Mouse (Mus musculus) induced T-regulatory cell, adult 2 months (primary cell): Measurements from ENCODE around the gene Ltb4r1.
A peak's percentile ranks its signal among the peaks of the same experiment; 100 is the strongest.

Source experiments
- DNase-seq: peaks from one replicate; pipeline ENCODE4 v3.0.0-alpha.2; 2012; ENCODE audit warnings: low read depth

The Ltb4r1 gene

DNA sequence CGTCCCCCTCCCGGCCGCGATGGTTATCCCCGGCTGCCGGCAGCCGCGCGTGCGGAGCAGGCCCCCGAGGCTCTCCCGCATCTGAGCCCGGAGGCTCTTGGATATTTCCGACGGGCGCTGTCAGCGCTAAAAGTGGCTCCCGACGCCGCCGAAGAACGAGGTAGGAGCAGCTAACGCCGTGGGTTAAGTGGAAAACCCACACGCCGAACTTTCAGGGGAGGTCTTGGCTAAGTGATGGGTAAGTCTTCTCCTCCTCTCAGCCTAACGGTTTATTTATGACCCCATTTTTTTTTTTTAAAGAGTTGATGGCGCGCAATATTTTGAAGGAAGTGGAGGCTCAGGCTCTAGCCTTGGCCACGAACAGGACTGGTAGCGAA lies 19.9 kb upstream of the Ltb4r1 start:
- DNase-seq, result no peak

DNA sequence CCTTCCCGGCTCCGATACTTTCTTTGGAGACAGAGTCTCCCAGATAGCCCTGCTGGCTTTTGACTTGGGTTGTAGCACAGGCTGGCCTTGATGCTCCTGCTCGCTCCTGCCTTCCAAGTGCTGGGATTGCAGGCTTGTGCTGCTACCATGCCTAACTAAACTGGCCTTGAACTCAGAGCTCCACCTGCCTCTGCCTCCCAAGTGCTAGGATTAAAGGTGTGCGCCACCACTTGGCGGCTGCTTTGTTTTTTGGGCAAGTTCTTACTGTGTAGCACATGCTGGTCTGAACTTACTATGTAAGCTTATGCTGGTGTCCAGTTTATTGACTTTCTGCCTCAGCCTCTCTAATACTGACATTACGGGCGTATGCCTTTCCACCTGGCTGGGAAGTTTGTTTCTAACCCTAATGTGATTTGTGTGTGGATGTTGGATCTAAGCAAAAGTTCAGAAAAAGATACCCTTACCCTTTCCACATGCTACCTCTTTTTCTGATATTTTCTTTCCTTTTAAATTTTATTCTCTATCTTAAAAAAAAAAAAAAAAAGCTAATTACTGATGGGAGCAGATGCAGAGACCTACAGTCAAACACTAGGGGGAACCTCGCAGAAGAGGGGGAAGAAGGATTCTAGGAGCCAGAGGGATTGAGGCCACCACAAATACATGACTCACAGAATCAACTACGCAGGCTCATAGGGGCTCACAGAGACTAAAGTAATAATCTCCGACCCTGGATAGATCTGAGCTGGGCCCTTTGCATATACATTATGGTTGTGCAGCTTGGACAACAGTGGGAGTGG lies 18.5 kb upstream of the Ltb4r1 start:
- DNase-seq, result peak; percentile 22

DNA sequence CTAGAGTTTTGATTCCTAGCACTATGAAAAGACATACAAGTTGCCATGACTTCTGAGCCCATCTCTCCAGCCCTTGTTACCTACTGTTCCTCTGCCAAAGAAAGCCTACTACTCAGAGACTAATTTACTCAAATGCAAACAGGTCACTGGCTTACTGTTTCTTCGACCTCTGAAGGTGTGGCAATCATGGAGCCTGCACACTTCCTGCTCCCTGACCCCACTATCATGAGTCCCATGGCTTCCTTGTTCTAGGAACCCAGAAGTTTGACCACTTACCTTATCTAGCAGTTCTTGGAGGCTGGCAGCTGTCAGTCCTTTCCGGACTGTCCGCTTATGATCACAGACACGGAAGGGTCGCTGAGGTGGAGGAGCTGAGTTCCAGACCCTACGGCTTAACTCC lies 8.2 kb upstream of the Ltb4r1 start:
- no peak for DNase-seq

DNA sequence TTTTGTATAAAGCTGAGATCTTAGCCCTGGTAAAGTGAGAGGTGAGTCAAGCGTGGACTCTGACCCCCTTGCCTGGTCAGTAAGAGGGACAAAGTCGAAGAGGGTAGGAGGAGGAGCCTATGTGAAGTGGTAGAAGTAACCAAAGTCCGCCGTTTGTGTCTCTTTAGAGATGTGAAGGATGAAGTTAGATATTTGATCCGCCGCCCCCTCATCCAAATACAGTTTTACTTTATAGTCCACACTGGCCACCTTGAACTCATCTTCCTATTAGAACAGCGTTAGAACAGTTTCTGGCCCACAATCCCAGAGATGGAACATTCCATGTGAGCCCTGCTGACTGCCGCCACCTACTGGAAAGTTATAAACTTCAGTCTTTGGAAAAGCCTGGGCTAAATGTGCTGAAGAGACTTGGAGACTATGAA lies 7.4 kb upstream of the Ltb4r1 start, which contains the start of gene Cideb:
Gene Cideb (minus strand): TSS at position 96 of the 422 bp plus-strand sequence.
- peak; percentile 66 for DNase-seq

DNA sequence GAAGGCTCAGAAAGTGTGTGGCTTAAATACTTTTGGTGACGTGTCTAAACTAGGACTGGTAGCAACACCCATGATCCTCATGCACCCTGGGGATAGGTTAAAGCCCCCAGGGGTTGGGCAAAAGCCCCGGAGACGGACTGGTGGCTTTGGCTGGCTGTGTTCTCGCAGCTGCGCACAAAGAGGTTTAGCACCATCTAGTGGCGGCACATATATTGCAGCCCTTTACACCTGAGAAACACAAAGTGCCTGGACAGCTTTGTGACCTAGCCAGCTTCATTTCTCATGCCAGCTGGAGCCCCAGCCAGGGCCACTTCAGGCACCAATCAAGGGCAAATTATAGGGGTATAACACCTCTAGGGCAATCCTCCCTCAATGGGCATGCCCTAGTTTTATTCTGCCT lies 5.6 kb upstream of the Ltb4r1 start:
- peak; percentile 92 for DNase-seq

DNA sequence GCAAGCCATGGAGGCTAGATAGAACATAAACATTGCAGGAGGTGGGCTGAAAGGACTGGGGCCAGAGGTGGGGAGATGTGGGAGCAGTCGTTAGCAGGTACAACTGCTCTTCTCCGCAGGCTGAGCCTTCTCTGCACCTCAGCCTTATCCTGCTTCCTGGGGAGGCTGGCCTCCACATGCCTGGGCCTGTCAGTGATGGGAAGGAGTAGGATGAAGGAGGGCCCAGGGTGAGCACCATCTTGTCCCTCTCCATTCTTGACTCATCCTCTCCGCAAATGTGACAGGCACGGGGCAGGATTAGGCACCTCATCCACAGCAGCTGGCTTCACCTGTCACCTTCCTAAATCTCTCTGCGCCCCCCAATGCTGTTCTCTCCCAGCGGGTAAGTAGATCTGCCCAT lies 4.6 kb upstream of the Ltb4r1 start, which contains the start of gene Ltb4r2:
Gene Ltb4r2 (plus strand): TSS at position 266 of the 400 bp plus-strand sequence.
- no peak for DNase-seq

DNA sequence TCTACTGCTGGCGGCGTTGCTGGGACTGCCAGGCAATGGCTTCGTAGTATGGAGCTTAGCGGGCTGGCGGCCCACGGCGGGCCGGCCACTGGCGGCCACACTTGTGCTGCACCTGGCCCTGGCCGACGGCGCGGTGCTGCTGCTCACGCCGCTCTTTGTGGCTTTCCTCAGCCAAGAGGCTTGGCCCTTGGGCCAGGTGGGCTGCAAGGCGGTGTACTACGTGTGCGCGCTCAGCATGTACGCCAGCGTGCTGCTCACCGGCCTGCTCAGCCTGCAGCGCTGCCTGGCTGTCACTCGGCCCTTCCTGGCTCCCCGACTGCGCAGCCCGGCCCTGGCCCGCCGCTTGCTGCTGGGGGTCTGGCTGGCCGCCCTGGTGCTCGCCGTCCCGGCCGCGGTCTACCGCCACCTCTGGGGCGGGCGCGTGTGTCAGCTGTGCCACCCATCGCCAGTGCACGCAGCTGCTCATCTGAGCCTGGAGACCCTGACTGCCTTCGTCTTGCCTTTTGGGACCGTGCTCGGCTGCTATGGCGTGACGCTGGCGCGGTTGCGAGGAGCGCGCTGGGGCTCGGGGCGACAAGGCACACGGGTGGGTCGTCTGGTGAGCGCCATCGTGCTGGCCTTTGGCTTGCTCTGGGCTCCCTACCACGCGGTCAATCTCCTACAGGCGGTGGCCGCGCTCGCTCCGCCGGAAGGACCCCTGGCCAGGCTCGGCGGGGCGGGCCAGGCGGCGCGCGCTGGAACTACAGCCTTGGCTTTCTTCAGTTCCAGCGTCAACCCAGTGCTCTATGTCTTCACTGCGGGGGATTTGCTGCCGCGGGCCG lies 3.6 kb upstream of the Ltb4r1 start:
- peak; percentile 51 for DNase-seq

DNA sequence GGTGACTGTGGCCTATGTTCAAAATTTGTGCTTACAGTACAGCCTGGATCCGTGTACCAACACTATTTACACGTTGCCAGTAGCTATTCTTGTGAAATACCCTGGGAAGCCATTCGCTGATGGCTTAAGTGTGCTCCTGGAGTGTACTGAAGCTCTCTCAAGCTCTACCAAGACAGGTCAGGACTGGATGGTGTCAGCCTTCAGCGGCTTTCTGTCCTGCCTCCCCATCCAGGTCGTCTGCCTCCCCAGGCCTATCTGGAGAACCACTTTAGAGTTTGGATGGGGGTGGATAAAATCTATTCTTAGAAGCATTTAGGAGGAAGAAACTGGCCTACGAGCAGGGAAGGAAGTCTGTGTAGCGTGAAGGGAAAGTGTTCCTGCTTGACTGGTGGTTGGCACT lies 2.6 kb upstream of the Ltb4r1 start:
- no peak for DNase-seq

DNA sequence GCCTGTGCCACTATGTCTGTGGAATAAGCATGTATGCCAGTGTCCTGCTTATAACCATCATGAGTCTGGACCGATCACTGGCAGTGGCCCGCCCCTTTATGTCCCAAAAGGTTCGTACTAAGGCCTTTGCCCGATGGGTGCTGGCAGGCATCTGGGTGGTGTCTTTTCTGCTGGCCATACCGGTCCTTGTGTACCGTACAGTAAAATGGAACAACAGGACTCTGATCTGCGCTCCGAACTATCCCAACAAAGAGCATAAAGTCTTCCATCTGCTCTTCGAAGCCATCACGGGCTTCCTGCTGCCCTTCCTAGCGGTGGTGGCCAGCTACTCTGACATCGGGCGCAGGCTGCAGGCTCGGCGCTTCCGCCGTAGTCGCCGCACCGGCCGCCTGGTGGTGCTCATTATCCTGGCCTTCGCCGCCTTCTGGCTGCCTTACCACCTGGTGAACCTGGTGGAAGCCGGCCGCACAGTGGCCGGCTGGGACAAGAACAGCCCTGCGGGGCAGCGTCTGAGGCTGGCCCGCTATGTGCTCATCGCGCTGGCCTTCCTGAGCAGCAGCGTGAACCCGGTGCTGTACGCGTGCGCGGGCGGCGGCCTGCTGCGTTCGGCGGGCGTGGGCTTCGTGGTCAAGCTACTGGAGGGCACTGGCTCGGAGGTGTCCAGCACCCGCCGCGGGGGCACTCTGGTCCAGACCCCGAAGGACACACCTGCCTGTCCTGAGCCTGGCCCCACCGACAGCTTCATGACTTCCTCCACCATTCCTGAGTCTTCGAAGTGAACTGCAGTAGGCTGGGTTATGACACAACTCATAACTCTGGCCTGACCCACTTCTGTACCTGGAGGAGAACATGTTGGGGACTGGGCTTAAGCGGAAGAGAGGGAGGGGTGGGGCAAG lies 2.0 kb downstream of the Ltb4r1 start:
- DNase-seq, result peak; percentile 63

DNA sequence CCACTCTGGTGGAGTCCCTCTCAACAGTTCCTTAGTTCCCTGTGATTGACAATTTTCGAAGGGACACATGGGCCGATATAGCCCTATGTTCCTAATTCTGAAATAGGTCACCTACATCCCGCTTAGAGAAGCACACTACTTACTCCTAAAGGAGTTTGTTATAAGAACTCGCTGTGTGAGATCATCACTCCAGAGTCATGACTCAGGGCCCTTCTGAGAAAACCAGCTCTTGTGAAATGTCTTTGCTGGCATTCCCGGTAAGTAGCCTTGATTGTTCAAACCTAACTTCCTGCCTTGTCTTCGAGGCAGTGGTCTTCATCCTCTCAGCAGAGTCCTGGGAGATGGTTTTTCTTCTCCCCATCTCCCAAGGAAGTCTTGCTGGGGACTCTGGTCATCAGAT lies 2.8 kb downstream of the Ltb4r1 start:
- DNase-seq, result no peak

DNA sequence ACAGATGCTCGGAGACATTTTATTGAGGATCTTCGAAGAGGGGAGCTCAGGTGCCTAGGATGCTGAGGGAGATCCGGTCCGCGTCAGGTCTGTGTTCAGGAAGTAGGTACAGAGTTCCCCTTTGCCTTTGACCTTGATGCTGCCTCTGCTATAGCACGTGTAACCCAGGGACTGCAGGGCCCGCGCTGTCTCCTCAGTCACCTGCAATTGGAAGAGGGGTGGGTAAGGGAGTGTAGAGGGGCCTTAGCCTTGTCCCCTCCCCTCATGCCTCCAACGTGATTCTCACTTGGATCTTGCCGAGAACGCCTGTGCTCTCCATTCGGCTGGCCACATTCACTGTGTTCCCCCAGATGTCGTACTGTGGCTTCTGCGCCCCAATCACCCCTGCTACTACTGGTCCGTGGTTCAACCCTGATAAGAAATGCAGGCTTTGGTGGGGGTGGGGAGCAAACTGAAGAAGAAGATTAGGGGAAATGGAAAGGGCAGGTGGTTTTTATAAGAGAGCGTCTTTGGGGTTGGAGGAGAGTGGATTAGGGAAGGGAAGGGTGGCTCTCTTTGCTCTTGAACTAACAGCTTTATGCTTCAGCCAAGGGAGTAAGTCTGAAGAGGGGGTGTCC lies 3.4 kb downstream of the Ltb4r1 start:
- DNase-seq, result peak; percentile 12

DNA sequence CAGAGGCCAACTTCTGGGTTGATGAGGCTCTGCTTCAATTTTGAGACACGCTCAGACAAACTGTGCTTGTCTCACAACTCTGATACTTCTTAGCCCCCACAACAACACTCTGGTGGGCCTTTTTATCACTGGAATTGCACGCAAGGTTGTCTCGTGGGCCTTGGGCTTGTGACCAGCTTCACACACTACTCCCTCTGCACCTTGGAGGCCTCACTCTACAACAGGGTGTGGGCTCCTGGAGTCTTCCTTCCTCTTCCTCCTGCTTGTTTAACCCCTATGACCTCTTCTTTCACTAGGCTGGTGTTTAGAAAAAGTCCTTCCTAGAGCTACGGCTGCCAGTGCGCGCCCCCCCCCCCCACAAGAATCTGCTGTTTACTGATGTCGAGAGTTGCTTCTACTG lies 10.9 kb downstream of the Ltb4r1 start:
- no peak for DNase-seq

DNA sequence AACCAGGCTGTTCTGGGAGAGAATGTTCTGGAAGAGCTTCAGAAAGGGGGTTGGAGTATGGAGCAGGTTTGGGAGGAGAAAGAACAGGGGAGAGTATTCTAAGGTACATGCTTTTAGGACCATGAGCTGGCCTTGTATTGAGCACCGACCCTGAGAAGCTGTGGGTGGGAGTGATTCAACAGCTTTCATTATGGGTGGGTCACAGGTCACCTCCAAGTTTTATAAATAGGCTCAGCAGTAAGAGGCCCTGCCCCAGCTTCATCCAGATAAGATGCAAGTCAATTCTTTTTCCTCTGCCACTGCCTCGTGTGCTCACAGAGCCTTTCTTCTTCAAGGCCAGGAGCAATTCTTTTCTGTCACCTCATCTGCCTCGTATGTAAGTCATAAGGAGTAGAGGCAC lies 11.4 kb downstream of the Ltb4r1 start:
- DNase-seq, result no peak

DNA sequence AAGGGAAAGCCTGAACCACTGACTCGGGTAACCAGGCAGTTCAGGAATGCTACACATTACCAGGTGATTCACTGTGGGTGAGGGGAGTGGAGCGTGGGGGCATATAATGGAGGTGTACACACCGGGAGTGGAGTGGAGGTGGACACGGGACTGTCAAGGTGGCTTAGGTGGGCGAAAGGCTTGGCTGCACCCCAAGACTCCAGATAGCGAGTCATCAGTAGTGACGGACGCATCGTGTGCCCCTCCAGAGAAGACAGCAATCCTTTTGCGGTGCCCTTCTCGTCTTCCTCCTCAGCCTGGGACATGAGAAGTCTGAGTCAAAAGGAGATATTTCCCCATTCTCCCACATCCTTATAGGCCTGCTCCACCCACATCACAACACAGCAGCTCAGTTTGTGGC lies 12.0 kb downstream of the Ltb4r1 start:
- DNase-seq, result no peak

DNA sequence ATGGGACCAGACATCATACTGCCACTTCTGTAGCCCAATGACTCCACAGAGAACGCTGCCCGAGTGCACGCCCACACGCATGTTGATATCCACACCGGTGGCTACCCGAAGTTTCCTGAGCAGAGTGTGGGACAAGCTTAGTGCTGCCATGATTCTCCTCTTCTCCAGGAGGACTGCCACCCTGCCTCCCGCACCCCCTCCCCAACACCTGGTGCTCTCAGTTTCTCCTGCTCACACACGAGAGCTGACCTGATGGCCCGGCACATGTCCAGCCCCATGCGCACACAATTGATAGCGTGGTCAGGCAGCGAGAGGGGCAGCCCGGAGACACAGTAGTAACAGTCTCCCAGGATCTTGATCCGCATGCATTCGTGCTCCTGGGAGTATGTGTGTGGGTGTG lies 12.9 kb downstream of the Ltb4r1 start:
- DNase-seq, result no peak

DNA sequence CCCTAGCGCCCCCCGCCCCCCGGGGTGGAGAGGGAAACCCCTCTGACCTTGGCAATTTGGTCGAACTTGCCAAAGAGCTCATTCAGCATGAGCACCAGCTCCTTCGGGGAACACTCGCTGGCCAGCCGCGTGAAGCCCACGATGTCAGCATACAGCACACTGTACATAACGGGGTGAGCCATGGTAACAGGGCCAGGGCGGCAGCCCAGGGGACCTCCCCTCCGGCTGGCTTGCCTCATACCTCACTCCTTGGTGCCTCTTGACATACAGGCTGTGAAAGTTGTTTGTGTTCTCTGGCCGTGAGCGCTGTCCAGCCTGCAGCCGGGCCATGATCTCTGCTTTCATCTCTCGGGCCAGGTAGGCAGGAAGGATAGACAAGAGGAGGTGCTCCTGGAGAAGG lies 13.9 kb downstream of the Ltb4r1 start:
- DNase-seq, result no peak

DNA sequence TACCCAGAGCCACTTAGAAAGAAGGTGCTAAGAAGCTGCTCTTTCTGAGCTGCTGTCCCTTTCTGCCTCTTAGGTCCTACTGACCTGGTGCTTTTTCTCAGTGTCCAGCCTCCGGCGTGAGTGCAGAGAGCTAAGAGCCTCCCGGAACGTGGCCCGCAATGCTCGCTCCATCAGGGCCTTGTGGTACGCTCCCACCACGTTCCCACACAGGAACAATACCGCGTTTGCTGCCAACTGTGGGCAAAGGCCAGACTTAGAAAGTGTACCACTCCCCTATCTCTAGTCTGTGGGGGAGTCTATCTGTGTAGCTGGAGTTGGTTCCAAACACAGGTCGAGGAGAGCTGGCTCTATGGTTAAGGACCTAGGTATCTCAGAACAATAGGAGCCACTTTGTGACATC lies 15.0 kb downstream of the Ltb4r1 start:
- no peak for DNase-seq

DNA sequence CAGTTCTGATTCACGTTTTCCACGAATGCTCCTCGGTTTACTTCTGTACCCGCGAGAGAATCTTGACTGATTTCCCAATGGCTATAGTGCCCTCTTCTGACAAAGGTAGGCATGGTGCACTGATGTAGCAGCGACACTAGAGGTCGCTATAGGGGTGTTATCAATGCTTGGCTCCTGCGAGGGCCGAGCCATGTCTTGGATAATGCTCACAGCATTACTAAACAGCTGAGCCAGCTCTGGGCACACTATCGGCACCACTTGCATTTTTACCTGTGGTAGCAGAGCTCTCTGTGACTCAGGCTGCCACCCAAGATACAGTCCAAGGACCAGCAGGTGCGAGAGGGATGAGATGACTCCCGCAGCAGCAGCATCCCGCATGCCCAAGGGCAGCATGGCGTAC lies 15.5 kb downstream of the Ltb4r1 start:
- DNase-seq, result peak; percentile 82

DNA sequence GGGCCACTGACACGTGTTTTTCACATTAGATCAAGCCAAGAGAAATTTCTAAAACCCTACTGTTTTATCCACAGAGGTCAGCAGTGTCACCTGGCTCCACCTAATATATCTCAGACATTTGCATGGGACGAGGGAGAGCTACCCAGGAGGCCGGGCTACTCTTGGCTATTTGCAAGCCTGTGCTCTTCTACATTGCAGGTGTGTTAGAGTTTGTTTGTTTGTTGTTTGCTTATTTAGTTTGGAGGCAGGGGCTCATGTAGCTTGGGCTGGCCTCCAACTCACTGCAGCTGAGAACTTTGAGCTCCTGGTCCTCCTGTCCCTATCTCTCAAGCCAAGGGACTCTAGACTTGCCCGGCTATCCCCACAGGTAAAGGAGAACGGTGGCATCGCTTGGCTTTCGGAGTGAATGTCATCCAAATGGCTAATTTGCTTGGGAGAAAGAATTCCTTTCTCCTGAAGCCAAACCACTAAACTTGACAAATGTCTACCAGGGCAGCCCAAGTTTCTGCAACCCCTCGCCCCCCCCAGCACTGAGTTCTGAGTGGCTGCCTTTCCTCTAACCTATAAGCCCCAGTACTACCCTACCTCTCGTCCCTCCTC lies 16.7 kb downstream of the Ltb4r1 start:
- DNase-seq, result no peak

DNA sequence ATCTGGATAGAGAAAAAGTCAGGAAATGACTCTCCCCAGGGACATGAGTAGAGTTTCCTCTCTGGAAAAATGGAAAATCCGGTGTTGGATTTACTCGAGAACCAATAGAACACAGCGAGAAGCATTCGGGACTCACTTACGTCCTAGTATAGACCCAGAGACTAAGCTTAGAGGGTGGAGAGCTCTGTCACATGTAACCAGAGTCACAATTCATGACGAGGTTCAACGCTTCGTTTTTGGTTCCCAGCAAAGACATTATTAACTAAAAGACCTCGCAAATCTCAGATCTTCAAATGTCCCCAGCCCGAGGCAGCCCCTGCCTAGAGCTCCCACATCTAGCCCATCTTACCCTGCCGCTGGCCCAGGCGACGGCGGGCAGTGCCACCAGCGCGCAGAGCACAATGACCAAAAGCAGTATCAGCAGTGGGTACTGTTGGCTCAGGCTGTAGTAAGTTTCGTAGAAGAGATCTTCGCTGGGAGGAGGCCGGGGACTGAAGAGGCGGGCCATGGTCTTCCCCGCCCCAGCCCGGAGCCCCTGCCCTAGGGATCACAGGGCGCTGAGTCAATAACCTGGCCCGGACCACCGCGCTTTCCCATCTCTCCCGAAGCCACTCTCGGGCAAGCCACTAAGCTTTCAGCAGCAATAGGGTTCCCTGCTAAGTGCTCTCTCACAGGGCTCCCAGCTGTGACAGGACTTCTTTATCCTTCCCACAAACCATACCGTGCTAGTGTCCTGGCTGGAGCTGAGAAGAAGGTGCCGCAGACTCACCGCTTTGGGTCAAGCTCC lies 17.6 kb downstream of the Ltb4r1 start:
- DNase-seq, result no peak

DNA sequence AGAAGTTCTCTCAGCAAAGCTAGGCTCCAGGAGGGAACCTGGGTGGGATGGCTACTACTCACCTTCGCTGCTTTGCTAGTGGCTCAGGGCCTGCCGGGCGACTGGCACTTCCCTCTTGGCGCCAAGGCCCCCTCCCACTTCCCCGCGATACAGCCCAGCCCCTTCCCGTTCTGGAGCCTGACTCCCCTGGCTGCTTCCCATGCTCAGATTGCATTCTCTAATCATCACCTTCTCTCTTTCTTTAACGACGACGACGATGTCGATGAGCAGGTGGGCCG lies 18.1 kb downstream of the Ltb4r1 start, which contains the start of gene Adcy4:
Gene Adcy4 (minus strand): TSS at position 138 of the 278 bp plus-strand sequence.
- no peak for DNase-seq
